Mouse (Mus musculus) MEL-GATA-1-ER (cell line): ENCODE measurements around the gene Disp3.

Experiments
- DNase-seq: peaks from one replicate; pipeline ENCODE4 v3.0.0-alpha.2; 2012; ENCODE audit warnings: low read depth; ENCODE audit errors: extremely low read depth

Gene Disp3

DNA sequence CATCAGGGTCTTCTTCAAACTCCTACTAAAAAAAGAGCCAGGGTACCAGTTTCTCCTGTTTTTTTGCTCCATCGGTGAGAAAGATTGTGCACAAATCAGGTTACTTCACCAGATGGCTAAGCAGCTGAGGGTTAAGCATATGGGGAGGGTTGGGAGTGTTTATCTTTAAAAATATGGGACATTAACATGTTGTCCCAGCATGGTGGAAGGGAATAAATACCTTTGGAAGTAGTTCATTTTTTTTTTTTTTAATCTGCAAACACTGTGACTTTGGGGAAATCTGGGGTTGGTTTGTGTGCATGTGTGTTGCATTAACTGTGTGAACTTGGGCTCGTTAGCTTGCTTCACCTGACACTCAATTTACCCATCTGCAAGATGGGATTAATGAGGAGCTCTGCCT, 3.3 kb upstream of the Disp3 start:
- DNase-seq: no peak

DNA sequence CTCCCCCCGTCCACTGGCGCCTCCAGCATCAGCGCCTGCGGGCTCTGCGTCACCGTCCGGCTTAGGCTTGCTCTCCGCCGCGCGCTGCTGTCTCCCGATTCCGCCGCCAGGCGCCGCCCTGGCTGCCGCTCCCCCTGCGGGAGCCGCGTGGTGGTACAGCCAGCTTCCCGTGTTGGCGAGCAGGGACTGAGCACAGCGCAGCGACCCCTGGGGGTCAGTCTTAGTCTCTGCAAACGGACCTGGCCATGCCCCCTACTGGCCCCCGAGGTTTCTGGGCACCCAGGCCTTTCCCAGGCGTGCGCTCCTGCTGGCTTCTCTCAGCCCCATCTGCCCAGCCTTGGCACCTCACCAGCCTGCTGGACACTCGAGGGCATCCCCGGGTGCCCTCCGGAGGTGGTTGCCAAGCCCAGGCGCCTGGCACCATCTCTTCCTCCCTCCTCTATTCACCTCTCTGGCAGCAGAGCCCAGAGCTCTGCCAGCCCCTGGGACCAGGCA, 337 bp upstream of the Disp3 start:
- no peak for DNase-seq

GRCm38 (mm10) chr4:148287041-148287440, 724 bp downstream of the Disp3 start:
- no peak for DNase-seq

DNA sequence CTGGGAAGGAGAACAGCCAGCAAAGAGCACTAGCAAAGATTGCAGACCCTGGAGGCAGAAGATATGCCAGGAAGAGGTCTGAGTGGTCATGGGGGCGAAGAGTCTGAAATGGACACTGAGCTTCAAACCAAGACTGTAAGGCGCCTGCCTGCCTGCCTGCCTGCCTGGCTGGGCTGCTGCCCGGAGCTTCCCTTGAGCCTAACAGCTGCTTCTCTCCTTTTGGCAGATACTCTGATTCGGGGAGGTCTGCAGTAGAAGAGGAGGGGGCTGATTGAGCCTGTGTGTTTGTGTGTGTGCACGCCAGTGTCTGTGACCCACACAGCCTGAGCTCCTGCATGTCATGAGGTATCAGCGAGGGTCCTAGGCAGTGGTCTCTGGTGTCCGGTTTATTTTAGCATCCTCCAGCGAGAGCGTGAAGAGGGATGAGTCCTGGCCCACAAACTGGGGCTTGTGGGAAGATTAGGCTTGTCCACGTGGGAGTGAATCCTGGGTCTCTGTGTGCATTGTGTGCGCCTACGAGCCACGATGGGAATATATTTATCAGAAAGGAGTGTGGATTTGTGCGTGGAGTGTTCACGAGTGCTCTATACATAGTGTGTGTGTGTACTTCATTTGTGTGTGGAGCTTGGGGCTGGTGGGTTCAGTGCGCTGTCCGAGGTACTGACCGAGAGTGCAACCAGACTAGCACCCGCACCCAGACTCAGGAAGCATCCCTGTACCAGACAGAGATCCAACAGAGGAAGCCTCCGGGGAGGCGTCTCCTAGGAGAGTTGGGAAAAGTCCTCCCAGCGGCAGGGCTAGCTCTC, 1.3 kb downstream of the Disp3 start:
- no peak for DNase-seq

GRCm38 (mm10) chr4:148284219-148284618, 3.5 kb downstream of the Disp3 start:
- no peak for DNase-seq

GRCm38 (mm10) chr4:148276816-148277491, 10.8 kb downstream of the Disp3 start:
- no peak for DNase-seq

DNA sequence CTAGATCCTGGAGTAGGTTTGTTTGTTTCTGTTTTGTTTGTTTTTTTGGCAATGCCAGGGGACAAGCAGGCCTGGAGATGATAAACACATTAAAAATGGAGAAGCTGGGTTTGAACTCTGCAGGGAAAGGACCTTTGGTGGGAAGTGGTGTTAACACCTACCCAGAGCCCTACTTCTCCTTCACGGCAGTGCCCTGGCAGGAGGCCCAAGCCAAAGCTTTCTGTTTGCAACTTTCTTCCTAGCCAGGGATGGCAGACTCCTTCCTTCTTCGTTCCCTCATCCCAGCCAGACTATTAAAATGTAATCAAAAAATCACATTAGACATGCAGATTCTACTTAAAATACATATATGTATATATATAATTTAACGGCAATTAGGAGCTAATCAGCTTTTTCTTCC, 13.1 kb downstream of the Disp3 start:
- DNase-seq: no peak

- DNase-seq: no peak
Observed at GRCm38 (mm10) chr4:148273229-148273628, 14.5 kb downstream of the Disp3 start.

DNA sequence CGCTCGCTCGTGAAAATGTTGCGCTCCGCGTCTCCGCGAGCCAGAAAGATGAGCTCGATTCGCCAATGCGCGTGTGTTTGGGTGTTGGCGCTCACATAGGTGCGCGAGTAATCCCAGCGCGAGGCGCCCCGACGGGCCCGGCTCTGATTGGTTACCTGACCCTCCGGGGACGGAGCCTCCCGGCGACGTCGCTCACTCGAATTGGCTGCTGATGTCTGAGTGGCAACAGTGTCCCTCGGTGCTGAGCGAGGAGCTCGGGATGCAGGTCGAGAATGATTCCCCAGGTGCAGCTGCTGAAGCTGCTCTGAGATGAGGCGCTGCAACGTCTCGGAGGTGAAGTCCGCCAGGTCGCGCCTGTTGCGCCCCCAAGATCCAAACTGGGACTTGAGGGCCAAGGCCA, 16.1 kb downstream of the Disp3 start:
- DNase-seq: no peak

- no peak for DNase-seq
Observed at GRCm38 (mm10) chr4:148266973-148267507, 20.7 kb downstream of the Disp3 start.

DNA sequence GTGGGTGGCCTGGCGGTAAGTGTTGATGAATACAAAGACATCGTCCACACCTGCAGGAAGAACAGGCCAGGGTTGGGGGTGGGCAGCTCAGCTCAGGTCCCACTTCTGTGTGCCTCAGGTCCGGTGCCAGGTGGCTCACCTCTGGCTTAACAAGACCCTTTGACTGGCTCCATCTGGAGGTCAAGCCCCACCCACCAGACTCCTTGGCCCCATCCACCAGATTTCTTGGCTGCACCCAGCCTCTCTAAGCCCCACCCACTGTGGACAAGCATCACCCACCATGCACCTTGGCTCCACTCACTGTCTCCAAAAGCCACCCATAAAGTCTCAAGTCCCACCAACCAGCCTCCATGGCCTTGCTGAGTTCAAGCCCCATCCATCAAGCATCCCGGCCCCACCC, 27.8 kb downstream of the Disp3 start:
- DNase-seq: no peak

GRCm38 (mm10) chr4:148249341-148249740, 38.4 kb downstream of the Disp3 start:
- no peak for DNase-seq

DNA sequence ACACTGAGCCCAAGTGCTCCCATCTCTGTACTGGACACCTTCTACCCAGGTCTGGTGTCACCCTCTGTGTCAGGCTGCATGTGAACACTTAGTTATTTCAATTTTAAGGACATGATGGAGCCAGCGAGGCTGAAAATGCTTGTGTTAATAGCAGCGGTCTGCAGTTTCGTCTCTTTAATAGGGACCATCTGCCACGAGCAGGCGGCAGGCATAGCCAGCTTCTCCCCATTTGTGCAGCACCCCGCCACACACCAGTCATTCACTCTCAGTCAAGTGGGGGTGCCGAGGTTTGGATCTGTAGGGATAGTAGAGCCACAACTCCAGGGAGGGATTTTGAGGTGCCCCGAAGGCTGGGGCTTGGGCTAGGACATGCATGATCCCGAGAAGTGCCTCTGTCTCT, 47.4 kb downstream of the Disp3 start:
- DNase-seq: no peak

GRCm38 (mm10) chr4:148239474-148240130, 48.2 kb downstream of the Disp3 start:
- no peak for DNase-seq

- no peak for DNase-seq
Observed at GRCm38 (mm10) chr4:148238919-148239318, 48.8 kb downstream of the Disp3 start.

DNA sequence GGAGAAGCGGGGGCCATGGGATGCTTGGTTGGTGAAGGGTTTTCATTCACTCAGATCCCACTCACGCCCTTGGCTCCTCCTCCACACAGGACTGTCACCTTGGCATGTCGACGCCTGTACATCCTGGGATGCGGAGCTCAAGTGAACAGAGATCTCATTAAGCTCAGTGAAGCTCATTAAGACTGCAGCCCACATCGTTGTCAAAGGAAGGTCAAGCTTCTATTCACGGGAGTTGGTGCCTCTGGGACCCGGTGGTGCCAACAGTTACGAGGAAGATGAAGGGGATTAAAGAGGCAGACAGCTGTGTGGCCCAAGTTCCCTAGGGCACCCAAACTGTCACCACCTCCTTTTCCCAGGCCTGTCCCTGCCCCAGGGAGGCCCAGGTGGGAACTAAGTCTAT, 49.5 kb downstream of the Disp3 start:
- DNase-seq: no peak

GRCm38 (mm10) chr4:148236664-148237063, 51.1 kb downstream of the Disp3 start:
- DNase-seq: no peak

DNA sequence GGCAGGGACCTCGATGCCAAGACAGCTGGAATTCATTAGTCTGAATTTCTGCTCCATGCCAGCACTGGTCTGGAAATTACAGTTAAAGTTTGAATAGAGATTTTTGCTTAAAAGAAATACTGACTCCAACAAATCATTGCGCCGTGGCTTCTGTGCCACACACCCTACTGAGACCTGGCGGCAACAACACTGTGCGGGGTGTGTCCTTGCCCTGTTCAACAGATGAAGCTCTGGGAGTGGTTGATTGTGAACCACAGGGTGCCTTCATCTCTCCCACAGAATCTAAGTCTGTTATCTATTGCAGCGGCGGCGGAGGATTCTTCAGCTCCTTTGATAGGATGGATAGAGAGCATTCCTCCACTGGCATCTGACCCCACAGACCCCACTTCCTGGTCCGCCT, 54.7 kb downstream of the Disp3 start:
- DNase-seq: no peak

DNA sequence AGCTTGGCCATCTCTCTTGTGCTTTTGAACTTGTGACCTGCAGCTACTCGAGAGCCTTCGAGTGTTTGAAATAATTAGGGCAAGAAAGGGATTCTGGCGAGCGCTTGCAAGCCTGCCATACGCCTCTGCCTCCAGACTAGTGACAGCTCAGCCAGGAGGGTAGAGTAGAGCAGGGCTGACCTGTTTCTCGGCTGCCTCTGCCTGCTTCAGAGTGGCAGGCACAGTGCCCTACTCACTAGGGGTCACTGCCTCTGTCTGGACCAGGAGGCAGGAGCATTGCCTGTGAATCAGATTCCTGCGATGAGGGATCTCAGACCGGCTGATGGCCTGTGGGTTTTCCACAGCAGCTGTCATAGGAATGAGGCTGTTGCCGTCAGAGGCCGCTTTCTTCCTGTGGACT, 55.1 kb downstream of the Disp3 start:
- no peak for DNase-seq

- DNase-seq: no peak
Observed at GRCm38 (mm10) chr4:148232124-148232523, 55.6 kb downstream of the Disp3 start.

DNA sequence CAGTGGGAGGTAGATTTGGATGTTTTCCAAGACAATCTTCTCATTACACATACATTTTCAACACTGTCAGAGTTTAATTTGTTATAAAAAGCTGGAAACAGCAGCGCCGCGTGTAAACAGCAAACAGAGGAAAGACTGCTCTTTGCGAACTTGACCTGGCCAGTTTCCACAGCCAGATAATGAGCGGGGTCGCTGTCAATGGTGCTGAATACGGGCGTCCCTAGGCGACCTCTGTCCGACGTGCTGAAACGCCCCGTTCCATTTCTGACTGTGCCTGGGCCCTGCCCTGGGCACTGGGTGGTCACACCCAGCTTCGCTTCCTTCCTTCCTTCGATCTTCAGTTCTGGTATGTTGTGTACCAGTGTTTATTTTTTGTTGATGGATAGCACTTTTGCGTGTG, 58.1 kb downstream of the Disp3 start:
- no peak for DNase-seq

DNA sequence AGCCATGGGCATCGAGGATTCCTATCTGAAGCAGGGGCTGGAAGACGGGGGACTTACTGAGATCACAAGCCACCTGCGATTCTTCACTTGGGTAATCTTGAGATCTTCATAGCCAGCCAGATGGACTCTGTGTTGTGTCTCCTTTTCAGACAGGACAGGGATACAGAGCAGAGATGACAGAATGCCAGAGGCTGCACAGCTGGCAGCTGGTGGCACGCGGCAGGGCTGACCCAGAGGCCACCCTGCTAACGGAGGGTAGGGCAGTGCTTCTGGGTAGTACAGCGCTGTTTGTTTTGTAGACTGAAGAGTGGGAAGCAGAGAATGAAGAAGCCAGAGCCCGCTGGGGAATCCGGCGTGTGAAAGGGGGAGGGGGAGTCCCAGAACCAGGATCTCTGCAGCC, 64.8 kb downstream of the Disp3 start:
- no peak for DNase-seq
